Mouse (Mus musculus) urinary bladder, postnatal 25 days (tissue): Measurements from ENCODE around the gene Gm17409.

ENCODE experiments used
- DNase-seq: peaks from one replicate; pipeline ENCODE4 v3.0.0; 2022; ENCODE audit warnings: low spot score

Gene Gm17409

GRCm38 (mm10) chr2:58484284-58484965 lies 14.5 kb downstream of the Gm17409 start:
- no peak for DNase-seq

GRCm38 (mm10) chr2:58485152-58485551 lies 15.2 kb downstream of the Gm17409 start:
- no peak for DNase-seq

DNA sequence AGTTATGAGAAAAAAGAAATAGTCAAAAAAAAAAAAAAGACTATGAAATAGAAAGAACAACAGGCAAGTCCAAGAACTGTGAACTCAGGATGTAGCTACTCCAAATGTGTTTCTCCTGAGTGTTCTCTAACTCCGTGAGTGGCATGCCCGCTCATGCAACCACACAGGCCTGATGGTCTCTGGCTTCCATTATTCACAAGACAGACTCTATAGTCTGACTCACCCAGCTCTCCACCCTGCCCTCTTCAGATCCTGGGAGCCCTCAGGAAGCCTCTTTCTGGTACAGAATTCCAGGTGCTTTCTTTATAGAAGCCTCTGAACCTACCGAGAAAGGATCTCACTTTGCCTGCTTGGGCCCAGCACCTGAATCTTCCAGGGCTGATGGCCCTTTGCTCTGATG lies 15.8 kb downstream of the Gm17409 start:
- no peak for DNase-seq

DNA sequence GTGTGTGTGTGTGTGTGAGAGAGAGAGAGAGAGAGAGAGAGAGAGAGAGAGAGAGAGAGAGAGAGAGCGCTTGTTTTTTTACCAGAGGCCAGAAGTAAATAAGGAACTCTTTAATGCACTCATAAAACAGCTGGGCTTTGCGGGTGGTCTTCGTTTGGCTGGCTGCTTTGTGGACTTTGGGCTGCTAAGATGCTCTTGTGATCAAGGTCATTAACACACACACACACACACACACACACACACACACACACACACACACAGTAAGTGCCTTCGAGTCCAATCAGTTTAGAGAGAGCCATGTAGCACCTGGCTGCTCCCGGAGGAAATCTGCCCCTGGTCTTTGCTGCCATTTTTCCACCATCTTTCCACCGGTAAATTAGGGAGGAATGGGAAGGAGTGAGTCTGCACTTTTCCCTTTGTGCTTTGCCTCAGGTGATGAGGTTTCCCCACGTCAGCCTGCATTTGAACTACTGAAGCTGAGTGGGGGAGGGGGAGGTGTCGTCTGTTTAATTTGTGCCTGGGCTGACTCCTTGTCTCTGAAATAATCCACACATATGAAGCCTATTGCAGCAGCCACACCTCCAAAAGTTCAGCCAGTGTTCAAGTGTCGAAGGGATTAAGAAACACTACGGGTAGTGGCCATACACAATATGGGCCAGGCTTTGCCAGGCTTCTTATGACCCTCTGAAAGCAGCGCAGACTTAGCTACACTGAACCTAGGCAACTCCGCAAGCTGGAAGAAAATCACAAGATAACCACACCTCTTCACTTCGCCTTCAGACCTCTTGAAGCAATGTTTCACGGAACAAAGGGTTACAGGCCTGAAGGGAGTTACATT lies 16.7 kb downstream of the Gm17409 start:
- DNase-seq: no peak

- DNase-seq: no peak
Measured at GRCm38 (mm10) chr2:58487279-58487560, 17.3 kb downstream of the Gm17409 start.

GRCm38 (mm10) chr2:58488404-58488803 lies 18.5 kb downstream of the Gm17409 start:
- DNase-seq: no peak

- no peak for DNase-seq
Measured at GRCm38 (mm10) chr2:58489275-58489674, 19.4 kb downstream of the Gm17409 start.

DNA sequence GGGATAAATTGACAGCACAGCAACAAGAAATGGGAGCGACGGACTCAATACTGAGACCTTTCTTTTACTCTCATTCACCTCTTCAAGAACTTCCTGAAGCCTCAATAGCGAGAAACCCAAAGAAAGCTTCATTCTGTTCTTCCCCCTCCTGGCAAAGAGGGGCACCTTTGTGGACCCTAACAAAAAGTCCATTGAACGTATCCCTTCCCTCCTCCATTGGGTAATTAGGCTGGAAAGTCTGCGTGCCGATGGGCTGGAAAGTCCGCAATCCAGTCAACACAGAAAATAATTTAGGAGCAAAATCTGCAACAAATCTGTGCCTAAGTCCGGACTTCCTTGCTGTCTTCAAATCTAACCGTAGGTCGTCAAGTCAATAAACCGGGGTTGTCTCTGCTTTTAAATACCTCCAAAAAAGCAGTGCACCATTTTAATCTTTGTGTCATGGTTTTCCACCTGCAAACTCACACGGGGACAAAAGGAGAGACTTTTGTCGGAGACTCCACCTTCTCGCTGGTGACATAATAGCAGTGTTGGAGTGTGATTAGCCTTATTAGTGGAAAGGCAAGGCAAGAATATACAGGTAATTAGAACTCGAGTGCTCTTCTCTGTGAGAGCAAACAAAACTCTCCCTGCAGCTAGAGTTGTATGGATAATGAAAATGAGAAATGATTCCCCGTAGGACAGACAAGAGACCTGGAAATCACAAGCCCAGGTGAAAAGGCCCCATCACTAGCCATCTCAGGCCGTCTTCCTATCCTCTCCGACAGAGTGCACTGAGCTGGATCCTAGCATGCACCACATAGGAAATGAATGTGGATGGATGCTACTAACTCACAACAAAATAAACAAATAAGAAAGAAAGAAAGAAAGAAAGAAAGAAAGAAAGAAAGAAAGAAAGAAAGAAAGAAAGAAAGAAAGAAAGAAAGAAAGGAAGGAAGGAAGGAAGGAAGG lies 24.0 kb downstream of the Gm17409 start:
- DNase-seq: no peak

- DNase-seq: no peak
Measured at GRCm38 (mm10) chr2:58495271-58495670, 25.4 kb downstream of the Gm17409 start.

DNA sequence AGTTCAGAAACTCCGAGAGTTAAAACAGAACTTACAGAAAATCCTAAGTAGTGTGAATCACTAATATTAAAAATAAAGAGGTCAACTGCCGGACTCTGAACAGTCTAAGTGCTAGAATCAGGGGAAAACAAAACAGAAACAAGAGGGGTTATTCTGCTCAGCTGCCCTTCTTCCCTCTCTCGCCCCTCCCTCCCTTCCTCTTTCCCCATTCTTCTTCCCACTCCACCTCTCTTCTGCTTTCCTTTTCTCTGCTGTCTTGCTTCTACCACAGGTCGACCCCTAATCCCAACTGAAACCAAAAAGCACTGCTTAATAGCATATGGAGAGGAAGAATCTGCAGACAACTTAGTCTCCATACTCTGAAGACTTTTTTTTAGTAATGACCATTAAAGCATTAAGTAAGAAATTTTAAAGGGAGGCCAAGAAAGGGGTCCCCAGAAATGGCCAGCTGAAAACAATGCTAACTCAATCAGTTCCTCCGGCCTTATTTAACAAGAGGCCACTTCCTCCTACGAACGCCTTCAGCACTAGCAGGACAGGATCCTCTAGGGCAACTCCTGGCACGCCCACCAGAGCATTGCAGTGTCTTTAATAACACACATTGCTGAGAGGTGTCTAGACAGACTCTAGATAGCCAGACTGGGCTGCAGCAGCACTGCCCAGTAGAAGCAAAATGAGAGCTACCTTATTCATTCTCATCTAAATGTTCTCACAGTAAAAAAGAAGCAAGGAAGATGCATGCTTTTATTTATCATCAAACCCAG lies 26.9 kb downstream of the Gm17409 start:
- DNase-seq: no peak

DNA sequence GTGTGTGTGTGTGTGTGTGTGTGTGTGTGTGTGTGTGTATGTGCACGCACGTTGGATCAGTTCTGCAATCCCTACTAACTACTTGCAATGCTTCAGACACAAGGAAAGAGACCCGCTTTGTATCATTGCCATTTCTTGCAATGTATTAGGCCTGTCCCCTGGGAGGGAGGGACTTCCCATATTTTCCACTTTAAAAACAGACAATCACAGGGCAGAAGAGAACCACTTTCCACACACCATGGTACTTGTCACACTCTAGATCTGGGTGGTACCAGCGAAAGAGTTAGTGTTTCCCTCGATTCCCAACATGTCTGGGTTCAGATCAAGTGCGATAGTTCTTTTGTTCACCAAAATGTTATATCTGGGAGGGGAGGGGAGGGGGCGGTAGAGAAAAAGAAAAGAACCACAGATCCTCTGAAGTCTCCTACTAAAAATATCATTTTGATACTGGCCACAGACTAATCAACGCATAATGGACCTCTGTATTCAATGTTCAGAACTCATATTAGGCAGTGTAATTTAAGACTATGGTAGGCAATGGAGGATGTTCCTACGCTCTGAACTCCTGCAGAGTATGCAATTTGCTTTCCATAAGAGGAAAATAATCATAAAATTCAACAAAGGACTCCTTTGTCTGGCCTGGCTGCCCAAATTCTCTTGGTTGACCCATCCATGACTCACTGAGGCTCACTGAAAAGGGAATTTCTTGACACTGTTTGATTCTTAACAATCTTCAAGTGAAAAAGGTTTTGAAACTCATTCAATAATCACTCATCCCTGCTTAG lies 35.6 kb downstream of the Gm17409 start:
- DNase-seq: no peak

DNA sequence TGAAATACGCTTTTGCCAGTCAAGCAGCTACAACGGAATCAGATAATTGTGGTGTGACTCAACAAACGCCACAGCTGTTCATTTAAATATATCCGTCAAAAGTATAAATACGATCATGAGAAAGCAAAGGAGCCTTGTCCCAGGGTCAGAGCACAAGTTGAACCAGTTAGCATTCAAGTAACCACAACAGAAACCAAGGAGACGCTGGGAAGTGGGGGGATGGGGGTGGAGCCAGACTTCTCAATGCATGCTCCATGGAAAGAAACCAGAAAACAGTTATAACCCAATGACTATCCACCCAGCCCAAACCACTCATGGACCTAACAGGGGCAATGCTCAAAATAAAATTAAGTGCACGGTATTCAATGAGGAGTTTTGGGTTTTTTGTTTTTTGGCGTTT lies 40.3 kb downstream of the Gm17409 start:
- DNase-seq: no peak

DNA sequence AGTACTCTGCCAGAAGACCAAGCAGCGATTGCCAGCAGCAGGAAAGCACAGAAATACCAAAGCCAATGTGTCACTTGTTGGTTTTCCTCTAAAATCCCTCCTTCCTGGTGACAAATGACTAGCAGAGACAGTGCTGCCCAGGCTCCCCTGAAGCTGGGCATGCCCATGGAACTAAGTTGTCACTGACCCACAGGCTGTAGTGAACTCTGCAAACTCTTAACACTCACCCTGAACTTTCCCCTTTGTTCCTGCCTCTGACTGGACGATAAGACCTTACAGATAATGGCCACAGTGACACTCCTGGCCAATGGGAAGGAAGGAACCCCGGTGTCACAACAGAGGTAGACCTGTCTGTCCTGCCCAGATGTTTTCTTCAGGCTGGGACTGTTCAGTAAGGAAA lies 43.3 kb downstream of the Gm17409 start:
- no peak for DNase-seq

- no peak for DNase-seq
Measured at GRCm38 (mm10) chr2:58514489-58514888, 44.6 kb downstream of the Gm17409 start.

- no peak for DNase-seq
Measured at GRCm38 (mm10) chr2:58516000-58516399, 46.1 kb downstream of the Gm17409 start.

DNA sequence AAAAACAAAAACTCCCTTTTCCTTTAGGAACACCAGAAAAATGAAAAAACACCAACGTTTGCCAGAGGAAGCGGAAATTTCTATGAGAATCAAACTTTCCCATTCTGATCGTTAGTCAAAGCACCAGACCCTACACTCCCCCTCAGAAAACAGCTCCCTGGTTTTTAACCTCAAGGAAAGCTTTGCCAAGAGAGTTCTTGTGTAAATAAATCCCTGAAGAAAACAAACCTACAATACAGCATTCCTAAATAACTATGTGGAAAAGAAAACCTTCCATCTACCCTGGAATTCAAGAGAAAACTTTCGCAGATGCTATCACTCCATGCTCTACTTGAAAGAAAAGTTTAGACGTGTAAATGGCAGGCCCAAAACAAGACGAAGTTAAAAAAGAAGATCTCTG lies 47.0 kb downstream of the Gm17409 start:
- no peak for DNase-seq

DNA sequence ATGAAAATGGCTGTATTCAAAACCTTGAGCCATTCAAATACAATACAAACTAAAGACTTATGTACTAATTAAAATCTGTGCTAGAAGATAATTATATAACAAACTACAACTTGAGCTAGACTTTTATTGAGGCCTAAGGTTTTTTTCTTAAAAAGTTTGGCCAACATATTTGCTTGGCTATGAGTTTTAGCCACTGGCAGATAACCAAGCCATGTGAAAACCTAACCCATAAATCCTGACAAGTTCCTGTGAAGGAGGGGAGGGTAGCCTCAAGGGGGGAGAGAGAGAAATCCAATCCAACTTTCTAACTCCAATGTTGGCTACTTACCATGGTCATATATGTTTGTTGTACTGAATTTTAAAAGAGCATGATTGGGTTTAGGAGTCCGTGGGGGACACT lies 48.6 kb downstream of the Gm17409 start:
- no peak for DNase-seq
